In genomic region chr11:63952743-63953191, GRCm38 (mm10) we compare ENCODE assay signal across 12 mouse cellular contexts. TPM values are rescaled to one million over a fixed set of nuclear protein-coding genes. Genes with fewer than 3 reads are reported as not detected.
DNase-seq lines count a peak whose midpoint lies in the region; ATAC-seq lines count a peak whose summit lies in the region.
"Had no signal": no experiment of that assay in that cellular context is flagged by ENCODE, and none has a peak within 500 bp of the region (broad histone marks: within the 10 kb centered on the region; RNA-seq: fewer than 3 reads in every experiment).

No protein-coding gene starts in this region.

- no peak for ATAC-seq in intestine, embryonic 14.5 days (replicated peaks; ENCODE audit: low FRiP score, low TSS enrichment, low read depth)
- ATAC-seq in intestine, embryonic 16.5 days, result no peak
- ATAC-seq in hindbrain, embryonic 16.5 days, result 0 out of 2 replicates have a peak, but pooled peaks have one; percentile 12

- H3K27ac ChIP-seq in intestine, embryonic 14.5 days (ENCODE audit: low read depth), result no peak overlapping the region
- H3K27ac ChIP-seq in intestine, embryonic 16.5 days (ENCODE audit: low read length), result no peak overlapping the region
- H3K27ac ChIP-seq in embryonic facial prominence, embryonic 10.5 days (replicated peaks), result no peak overlapping the region
- no peak overlapping the region for H3K27ac ChIP-seq in hindbrain, embryonic 16.5 days (ENCODE audit: low read depth, low read length)
- H3K27ac ChIP-seq: limb, embryonic 12.5 days had no signal

- H3K4me1 ChIP-seq in intestine, embryonic 14.5 days (replicated peaks; ENCODE audit: control insufficient read depth, insufficient read depth, low read length), result peaks cover 10% of the 10 kb centered on the region
- peaks cover 20% of the 10 kb centered on the region; the same call in 1 of the 2 replicates for H3K4me1 ChIP-seq in intestine, embryonic 16.5 days (ENCODE audit: control insufficient read depth, insufficient read depth, low read length)
- H3K4me1 ChIP-seq in embryonic facial prominence, embryonic 10.5 days, result peaks cover 37% of the 10 kb centered on the region
- H3K4me1 ChIP-seq in hindbrain, embryonic 16.5 days (ENCODE audit: control insufficient read depth, insufficient read depth, low read depth, low read length), result peaks cover 14% of the 10 kb centered on the region

- H3K9ac ChIP-seq in intestine, embryonic 14.5 days (ENCODE audit: low read length), result no peak overlapping the region
- no peak overlapping the region for H3K9ac ChIP-seq in intestine, embryonic 16.5 days (ENCODE audit: low read depth, low read length)
- no peak overlapping the region for H3K9ac ChIP-seq in hindbrain, embryonic 16.5 days (ENCODE audit: low read depth, low read length)
- H3K9ac ChIP-seq: limb, embryonic 12.5 days had no signal

- H3K36me3 ChIP-seq in intestine, embryonic 14.5 days (ENCODE audit: control insufficient read depth, insufficient read depth, low read length), result no peaks in the 10 kb centered on the region
- no peaks in the 10 kb centered on the region for H3K36me3 ChIP-seq in intestine, embryonic 16.5 days (ENCODE audit: control insufficient read depth, insufficient read depth, low read length)
- H3K36me3 ChIP-seq in embryonic facial prominence, embryonic 10.5 days (replicated peaks), result no peaks in the 10 kb centered on the region
- no peaks in the 10 kb centered on the region for H3K36me3 ChIP-seq in hindbrain, embryonic 16.5 days (ENCODE audit: control insufficient read depth, insufficient read depth, low read length)
- H3K36me3 ChIP-seq: limb, embryonic 12.5 days had no signal

- peak overlapping the region; percentile 41; the same call in 1 of the 2 replicates for H3K4me2 ChIP-seq in intestine, embryonic 14.5 days (ENCODE audit: low read length)
- no peak overlapping the region for H3K4me2 ChIP-seq in intestine, embryonic 16.5 days (ENCODE audit: low read depth, low read length)
- no peak overlapping the region; the same call in 1 of the 2 replicates for H3K4me2 ChIP-seq in hindbrain, embryonic 16.5 days (ENCODE audit: low read length)

- no peak overlapping the region for H3K4me3 ChIP-seq in intestine, embryonic 14.5 days (ENCODE audit: low read depth, low read length)
- no peak overlapping the region for H3K4me3 ChIP-seq in intestine, embryonic 16.5 days (ENCODE audit: low read length)
- peak overlapping the region; percentile 50; the same call in 1 of the 2 replicates for H3K4me3 ChIP-seq in embryonic facial prominence, embryonic 10.5 days
- H3K4me3 ChIP-seq in hindbrain, embryonic 16.5 days (ENCODE audit: low read length), result no peak overlapping the region
- H3K4me3 ChIP-seq: erythroblast, embryonic 14.5 days had no signal

- 40% methylated on average over 4 of the region's 4 CpGs for WGBS in intestine, embryonic 14.5 days
- WGBS in intestine, embryonic 16.5 days, result 44% methylated on average over 4 of the region's 4 CpGs
- 39% methylated on average over 4 of the region's 4 CpGs for WGBS in embryonic facial prominence, embryonic 10.5 days
- 16% methylated on average over 4 of the region's 4 CpGs for WGBS in hindbrain, embryonic 16.5 days

- H3K9me3 ChIP-seq in intestine, embryonic 14.5 days (ENCODE audit: control insufficient read depth, low read length), result no peaks in the 10 kb centered on the region
- H3K9me3 ChIP-seq in intestine, embryonic 16.5 days (ENCODE audit: control insufficient read depth, low read length), result no peaks in the 10 kb centered on the region
- H3K9me3 ChIP-seq in embryonic facial prominence, embryonic 10.5 days, result no peaks in the 10 kb centered on the region
- no peaks in the 10 kb centered on the region for H3K9me3 ChIP-seq in hindbrain, embryonic 16.5 days (ENCODE audit: control insufficient read depth, low read length)
- H3K9me3 ChIP-seq: limb, embryonic 12.5 days had no signal

- no peak for DNase-seq in intestine, embryonic 14.5 days (ENCODE audit: low spot score)
- DNase-seq in ES-CJ7 (ENCODE audit: low read depth, low spot score), result peak; percentile 91
- DNase-seq in embryonic facial prominence, embryonic 10.5 days (ENCODE audit: low spot score), result no peak
- DNase-seq in natural killer cell, adult 2 months (ENCODE audit: low spot score in 2 of 2), result no peak
- DNase-seq in right cerebral cortex, adult 18-20 months, result no peak
- DNase-seq in cerebellum, postnatal 14 days, result no peak
- DNase-seq: cerebellum, adult 18-20 months; right cerebral cortex, postnatal 25 days had no signal

- H3K27me3 ChIP-seq in intestine, embryonic 14.5 days (replicated peaks; ENCODE audit: control insufficient read depth, insufficient read depth, low read length), result 0 out of 2 replicates have a peak, but pooled peaks cover 20% of the 10 kb centered on the region
- H3K27me3 ChIP-seq in intestine, embryonic 16.5 days (replicated peaks; ENCODE audit: control insufficient read depth, insufficient read depth, low read length), result no peaks in the 10 kb centered on the region
- H3K27me3 ChIP-seq in embryonic facial prominence, embryonic 10.5 days (replicated peaks; ENCODE audit: low read depth, poor library complexity, severe bottlenecking), result peaks cover 89% of the 10 kb centered on the region
- peaks cover 3% of the 10 kb centered on the region; the same call in 1 of the 2 replicates for H3K27me3 ChIP-seq in hindbrain, embryonic 16.5 days (replicated peaks; ENCODE audit: control insufficient read depth, insufficient read depth, low read length)

RNA-seq across cellular contexts. Expression of gene Hs3st3b1, which starts 30.7 kb away (rescaled TPM):
- polyA plus RNA-seq in intestine, embryonic 14.5 days (2014; fragmentation: Nextera tagmentation; extraction: Ambion mirVana), result 5.3 and 5.9 TPM in 2 replicates
- polyA plus RNA-seq in intestine, embryonic 16.5 days (2015; fragmentation: Nextera tagmentation; extraction: Ambion mirVana), result 4.5 and 5.2 TPM in 2 replicates
- polyA plus RNA-seq in embryonic facial prominence, embryonic 10.5 days (2016; fragmentation: Nextera tagmentation; extraction: Ambion mirVana), result 9.5 and 11.8 TPM in 2 replicates
- 4.8 and 5.6 TPM in 2 replicates for polyA plus RNA-seq in hindbrain, embryonic 16.5 days (2015; fragmentation: Nextera tagmentation; extraction: Ambion mirVana)
